23 mouse cellular contexts compared by ENCODE assay signal in the genomic region with DNA sequence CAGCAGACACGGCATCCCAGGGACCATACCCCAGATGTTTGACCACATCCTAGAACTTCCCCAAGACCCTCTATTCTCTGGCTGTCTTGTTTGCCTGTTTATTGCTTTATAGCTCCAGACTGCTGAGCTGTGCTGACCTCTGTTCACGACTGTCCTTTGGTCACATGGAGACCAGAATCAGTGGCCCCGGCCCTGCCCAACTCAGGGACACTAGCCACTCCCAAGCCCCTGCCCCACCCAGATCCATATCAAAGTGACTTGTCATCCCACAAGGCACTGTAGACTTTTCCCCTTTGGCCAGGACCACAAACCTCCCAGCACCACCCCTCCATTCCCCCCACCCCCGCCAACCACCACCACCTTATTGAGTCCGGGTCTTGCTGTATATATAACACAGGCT. TPM values are rescaled to one million over a fixed set of nuclear protein-coding genes. Genes with fewer than 3 reads are reported as not detected.
DNase-seq lines count a peak whose midpoint lies in the region; ATAC-seq and TF ChIP-seq lines count a peak whose summit lies in the region.
"Had no signal": no experiment of that assay in that cellular context is flagged by ENCODE, and none has a peak within 500 bp of the region (broad histone marks: within the 10 kb centered on the region; RNA-seq: fewer than 3 reads in every experiment).

No protein-coding gene starts in this region.

- H3K27ac ChIP-seq in heart, embryonic 10.5 days, result no peak overlapping the region
- no peak overlapping the region for H3K27ac ChIP-seq in heart, embryonic 12.5 days (ENCODE audit: poor library complexity, severe bottlenecking)
- no peak overlapping the region for H3K27ac ChIP-seq in intestine, postnatal 0 days (ENCODE audit: low read depth, low read length)
- H3K27ac ChIP-seq in kidney, embryonic 14.5 days (ENCODE audit: low read depth, low read length), result no peak overlapping the region
- H3K27ac ChIP-seq: forebrain, embryonic 10.5 days; forebrain, embryonic 13.5 days; gastrocnemius, adult 2 months; heart, embryonic 15.5 days; hindbrain, embryonic 10.5 days; hindbrain, embryonic 13.5 days had no signal

- no peak for TF ChIP-seq CTCF in C2C12 (IDR thresholded peaks at IDR 0.05; ENCODE audit: control insufficient read depth, insufficient read depth, insufficient read length)
- no peak for TF ChIP-seq CTCF in intestine, postnatal 0 days (IDR thresholded peaks at IDR 0.05; ENCODE audit: low read depth)

- no peak overlapping the region for H3K4me2 ChIP-seq in heart, embryonic 12.5 days
- H3K4me2 ChIP-seq in intestine, postnatal 0 days (replicated peaks; ENCODE audit: low read depth), result 0 out of 2 replicates have a peak overlapping the region, but pooled peaks have one; percentile 6
- H3K4me2 ChIP-seq in kidney, embryonic 14.5 days (replicated peaks; ENCODE audit: low read depth, low read length), result no peak overlapping the region
- H3K4me2 ChIP-seq: forebrain, embryonic 13.5 days; heart, embryonic 15.5 days; hindbrain, embryonic 13.5 days had no signal

- WGBS in heart, embryonic 10.5 days, result 73% methylated on average over 5 of the region's 5 CpGs
- 75% methylated on average over 5 of the region's 5 CpGs for WGBS in heart, embryonic 12.5 days
- WGBS in intestine, postnatal 0 days, result 50% methylated on average over 5 of the region's 5 CpGs
- WGBS in kidney, embryonic 14.5 days, result 50% methylated on average over 5 of the region's 5 CpGs

- peaks cover 100% of the 10 kb centered on the region for H3K79me2 ChIP-seq in C2C12 (ENCODE audit: control insufficient read depth, insufficient read depth)

- peaks cover 56% of the 10 kb centered on the region for H3K79me3 ChIP-seq in C2C12 (ENCODE audit: low read depth)

- peaks cover 37% of the 10 kb centered on the region for H3K36me3 ChIP-seq in heart, embryonic 10.5 days
- peaks cover 22% of the 10 kb centered on the region for H3K36me3 ChIP-seq in heart, embryonic 12.5 days
- H3K36me3 ChIP-seq in C2C12 (ENCODE audit: control insufficient read depth, insufficient read depth), result peaks cover 17% of the 10 kb centered on the region
- peaks cover 11% of the 10 kb centered on the region; the same call in 1 of the 2 replicates for H3K36me3 ChIP-seq in intestine, postnatal 0 days (ENCODE audit: control insufficient read depth, insufficient read depth)
- H3K36me3 ChIP-seq in kidney, embryonic 14.5 days (ENCODE audit: control insufficient read depth, insufficient read depth, low read length), result peaks cover 26% of the 10 kb centered on the region; the same call in 1 of the 2 replicates

- H3K9ac ChIP-seq in heart, embryonic 12.5 days, result no peak overlapping the region
- no peak overlapping the region for H3K9ac ChIP-seq in intestine, postnatal 0 days (ENCODE audit: low read depth, low read length)
- no peak overlapping the region for H3K9ac ChIP-seq in kidney, embryonic 14.5 days (ENCODE audit: low read depth, low read length)
- H3K9ac ChIP-seq: forebrain, embryonic 13.5 days; heart, embryonic 15.5 days; hindbrain, embryonic 13.5 days had no signal

- H3K4me1 ChIP-seq in heart, embryonic 10.5 days, result peaks cover 38% of the 10 kb centered on the region
- peaks cover 37% of the 10 kb centered on the region for H3K4me1 ChIP-seq in heart, embryonic 12.5 days (replicated peaks)
- peaks cover 5% of the 10 kb centered on the region; the same call in 1 of the 2 replicates for H3K4me1 ChIP-seq in intestine, postnatal 0 days (replicated peaks; ENCODE audit: control insufficient read depth, insufficient read depth, low read length)
- peaks cover 23% of the 10 kb centered on the region for H3K4me1 ChIP-seq in kidney, embryonic 14.5 days (ENCODE audit: control insufficient read depth, insufficient read depth, low read length)

- DNase-seq in heart, embryonic 10.5 days (ENCODE audit: low spot score), result peak; percentile 70
- no peak for DNase-seq in frontal cortex, postnatal 10 days (ENCODE audit: low spot score in 2 of 2)
- DNase-seq: adrenal gland, postnatal 10 days; cerebellum, adult 9-10 months; gastrocnemius, adult 2 months; gastrocnemius, postnatal 14 days; heart, adult 11 months; heart, postnatal 10 days; heart, postnatal 36 days had no signal

- H3ac ChIP-seq in C2C12 (ENCODE audit: control insufficient read depth, insufficient read length, low read depth), result peak overlapping the region; percentile 19

- H3K4me3 ChIP-seq in heart, embryonic 10.5 days, result no peak overlapping the region
- no peak overlapping the region for H3K4me3 ChIP-seq in heart, embryonic 12.5 days
- H3K4me3 ChIP-seq in C2C12 (ENCODE audit: insufficient read depth, poor library complexity, severe bottlenecking), result no peak overlapping the region
- H3K4me3 ChIP-seq in intestine, postnatal 0 days (ENCODE audit: low read depth, low read length), result no peak overlapping the region
- H3K4me3 ChIP-seq in kidney, embryonic 14.5 days (ENCODE audit: low read length), result no peak overlapping the region
- H3K4me3 ChIP-seq: forebrain, embryonic 10.5 days; forebrain, embryonic 13.5 days; gastrocnemius, adult 2 months; heart, embryonic 15.5 days; hindbrain, embryonic 10.5 days; hindbrain, embryonic 13.5 days had no signal

- no peaks in the 10 kb centered on the region for H3K27me3 ChIP-seq in heart, embryonic 10.5 days (ENCODE audit: insufficient read depth, poor library complexity, severe bottlenecking)
- H3K27me3 ChIP-seq in heart, embryonic 12.5 days (replicated peaks), result no peaks in the 10 kb centered on the region
- H3K27me3 ChIP-seq in C2C12 (ENCODE audit: control insufficient read depth, insufficient read depth, insufficient read length), result no peaks in the 10 kb centered on the region
- no peaks in the 10 kb centered on the region for H3K27me3 ChIP-seq in intestine, postnatal 0 days (replicated peaks; ENCODE audit: control insufficient read depth, insufficient read depth, low read length)
- H3K27me3 ChIP-seq in kidney, embryonic 14.5 days (ENCODE audit: control insufficient read depth, insufficient read depth, low read length), result no peaks in the 10 kb centered on the region
- H3K27me3 ChIP-seq: CH12.LX; forebrain, embryonic 13.5 days; heart, embryonic 15.5 days; hindbrain, embryonic 13.5 days; Patski had no signal

- H3K9me3 ChIP-seq in heart, embryonic 10.5 days, result no peaks in the 10 kb centered on the region
- no peaks in the 10 kb centered on the region for H3K9me3 ChIP-seq in heart, embryonic 12.5 days (replicated peaks)
- no peaks in the 10 kb centered on the region for H3K9me3 ChIP-seq in intestine, postnatal 0 days (ENCODE audit: control insufficient read depth)
- H3K9me3 ChIP-seq in kidney, embryonic 14.5 days (ENCODE audit: control insufficient read depth, low read length), result no peaks in the 10 kb centered on the region
- H3K9me3 ChIP-seq: forebrain, embryonic 10.5 days; forebrain, embryonic 13.5 days; G1E; heart, embryonic 15.5 days; hindbrain, embryonic 10.5 days; hindbrain, embryonic 13.5 days had no signal

- no peak for ATAC-seq in heart, embryonic 12.5 days (ENCODE audit: insufficient number of reproducible peaks, low FRiP score)
- peak; percentile 60 for ATAC-seq in intestine, postnatal 0 days
- ATAC-seq in kidney, embryonic 14.5 days (ENCODE audit: low FRiP score, low TSS enrichment), result no peak
- ATAC-seq: forebrain, embryonic 13.5 days; forebrain, embryonic 16.5 days; hindbrain, embryonic 16.5 days had no signal

TF ChIP-seq in C2C12, 6 proteins besides CTCF, POLR2A, EP300 and RAD21:
- TF ChIP-seq USF1 (IDR thresholded peaks at IDR 0.05; ENCODE audit: low read depth), result peak; percentile 33
- no peak for TF ChIP-seq FOSL1 (IDR thresholded peaks at IDR 0.05; ENCODE audit: insufficient read depth, low read length, poor library complexity, severe bottlenecking)

RNA-seq across cellular contexts. Expression of a gene that starts 5.7 kb away (rescaled TPM):
- polyA plus RNA-seq in heart, embryonic 10.5 days (2016; fragmentation: Nextera tagmentation; extraction: Ambion mirVana), result 76.8 and 103 TPM in 2 replicates
- polyA plus RNA-seq in heart, embryonic 12.5 days (2016; fragmentation: Nextera tagmentation; extraction: Ambion mirVana), result 62.8 TPM in 2 replicates
- polyA plus RNA-seq in C2C12 (2012; fragmentation: generic; extraction: Trizol), result 99.5 TPM
- 25.9 and 26.5 TPM in 2 replicates for polyA plus RNA-seq in intestine, postnatal 0 days (2015; fragmentation: Nextera tagmentation; extraction: Ambion mirVana)
- 61.1 and 99.9 TPM in 2 replicates for polyA plus RNA-seq in kidney, embryonic 14.5 days (2014; fragmentation: Nextera tagmentation; extraction: Ambion mirVana)

RNA-seq across cellular contexts. Expression of a gene that starts 12.0 kb away (rescaled TPM):
- 14.0 and 21.9 TPM in 2 replicates for polyA plus RNA-seq in heart, embryonic 10.5 days (2016; fragmentation: Nextera tagmentation; extraction: Ambion mirVana)
- 16.9 and 17.0 TPM in 2 replicates for polyA plus RNA-seq in heart, embryonic 12.5 days (2016; fragmentation: Nextera tagmentation; extraction: Ambion mirVana)
- polyA plus RNA-seq in C2C12 (2012; fragmentation: generic; extraction: Trizol), result 24.7 TPM
- 10.4 and 11.5 TPM in 2 replicates for polyA plus RNA-seq in intestine, postnatal 0 days (2015; fragmentation: Nextera tagmentation; extraction: Ambion mirVana)
- polyA plus RNA-seq in kidney, embryonic 14.5 days (2014; fragmentation: Nextera tagmentation; extraction: Ambion mirVana), result 20.5 and 21.0 TPM in 2 replicates

RNA-seq across cellular contexts. Expression of a gene that starts 18.5 kb away (rescaled TPM):
- polyA plus RNA-seq in heart, embryonic 10.5 days (2016; fragmentation: Nextera tagmentation; extraction: Ambion mirVana), result 152 and 167 TPM in 2 replicates
- 149 and 155 TPM in 2 replicates for polyA plus RNA-seq in heart, embryonic 12.5 days (2016; fragmentation: Nextera tagmentation; extraction: Ambion mirVana)
- 58.6 TPM for polyA plus RNA-seq in C2C12 (2012; fragmentation: generic; extraction: Trizol)
- 94.2 and 99.3 TPM in 2 replicates for polyA plus RNA-seq in intestine, postnatal 0 days (2015; fragmentation: Nextera tagmentation; extraction: Ambion mirVana)
- 91.0 and 110 TPM in 2 replicates for polyA plus RNA-seq in kidney, embryonic 14.5 days (2014; fragmentation: Nextera tagmentation; extraction: Ambion mirVana)

RNA-seq across cellular contexts. Expression of a gene that starts 20.7 kb away (rescaled TPM):
- 143 and 180 TPM in 2 replicates for polyA plus RNA-seq in heart, embryonic 10.5 days (2016; fragmentation: Nextera tagmentation; extraction: Ambion mirVana)
- polyA plus RNA-seq in heart, embryonic 12.5 days (2016; fragmentation: Nextera tagmentation; extraction: Ambion mirVana), result 116 and 123 TPM in 2 replicates
- polyA plus RNA-seq in C2C12 (2012; fragmentation: generic; extraction: Trizol), result 141 TPM
- polyA plus RNA-seq in intestine, postnatal 0 days (2015; fragmentation: Nextera tagmentation; extraction: Ambion mirVana), result 132 and 133 TPM in 2 replicates
- 148 and 174 TPM in 2 replicates for polyA plus RNA-seq in kidney, embryonic 14.5 days (2014; fragmentation: Nextera tagmentation; extraction: Ambion mirVana)

RNA-seq across cellular contexts. Expression of a gene that starts 25.1 kb away (rescaled TPM):
- 46.3 and 61.0 TPM in 2 replicates for polyA plus RNA-seq in heart, embryonic 10.5 days (2016; fragmentation: Nextera tagmentation; extraction: Ambion mirVana)
- polyA plus RNA-seq in heart, embryonic 12.5 days (2016; fragmentation: Nextera tagmentation; extraction: Ambion mirVana), result 36.5 and 38.9 TPM in 2 replicates
- 45.8 TPM for polyA plus RNA-seq in C2C12 (2012; fragmentation: generic; extraction: Trizol)
- 49.0 and 55.6 TPM in 2 replicates for polyA plus RNA-seq in intestine, postnatal 0 days (2015; fragmentation: Nextera tagmentation; extraction: Ambion mirVana)
- 54.0 and 66.5 TPM in 2 replicates for polyA plus RNA-seq in kidney, embryonic 14.5 days (2014; fragmentation: Nextera tagmentation; extraction: Ambion mirVana)
